Mouse (Mus musculus): Measurements from ENCODE around the gene Fndc3b. TPM values are rescaled to one million over a fixed set of nuclear protein-coding genes. Genes with fewer than 3 reads are reported as not detected.

Fndc3b gene
- total and polyA plus RNA-seq, 3 experiments, result 0.03 to 0.05 (median 0.04) TPM

DNA sequence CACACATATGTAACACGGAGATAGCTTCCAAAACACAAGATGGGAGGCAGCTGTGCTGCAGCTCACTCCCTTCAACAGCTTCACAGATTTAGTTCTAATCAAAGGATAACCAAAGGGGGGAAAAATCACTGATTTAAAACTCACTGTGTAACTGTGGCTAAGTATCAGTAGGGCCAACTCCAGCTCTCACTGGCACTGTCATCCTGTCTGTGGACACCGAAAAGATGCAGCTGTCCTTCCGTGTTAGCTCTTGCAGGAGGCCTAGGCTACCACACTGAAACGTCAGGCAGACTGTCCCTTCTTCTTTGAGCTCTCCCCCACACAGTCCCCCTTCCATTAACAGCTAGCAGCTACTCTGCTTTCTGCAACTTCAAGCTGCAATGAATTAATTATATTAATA, 89.9 kb downstream of the Fndc3b start:
- in situ Hi-C loops (cut with MboI; ENCODE audit: low pct_ligation_motif_present, low pct_unique_long_range_greater_than_20kb, low sequenced_read_pairs) (no loop called here), dilution Hi-C loops (cut with MboI; ENCODE audit: extremely low pct_ligation_motif_present, extremely low pct_unique_long_range_greater_than_20kb, low sequenced_read_pairs) (no loop called here)
- no peak for DNase-seq (ENCODE audit: extremely low read depth)
- Histone ChIP-seq H3K9me3 (replicated peaks; ENCODE audit: low read length) (no peaks in the 10 kb centered on the region), H3K27me3 (replicated peaks) (no peaks in the 10 kb centered on the region), H3K79me2 (replicated peaks; ENCODE audit: control insufficient read depth, extremely low read depth, insufficient read depth, poor library complexity, severe bottlenecking) (no peaks in the 10 kb centered on the region), H3K4me3 (replicated peaks in 1 of 3; ENCODE audit: low read depth in 2 of 3, low read length in 2 of 3, poor library complexity in 1 of 3) (no peak overlapping the region), H3K4me2 (ENCODE audit: insufficient read depth, low read depth, poor library complexity, severe bottlenecking) (no peak overlapping the region), H3K36me3 (replicated peaks in 1 of 2; ENCODE audit: control insufficient read depth in 1 of 2, insufficient read depth in 1 of 2, low read length in 1 of 2) (no peaks in the 10 kb centered on the region), H3K4me1 (ENCODE audit: control insufficient read depth in 1 of 2, insufficient read depth in 2 of 2) (no peaks in the 10 kb centered on the region), H3K27ac (ENCODE audit: insufficient read depth, low read depth) (no peak overlapping the region), H3K9ac (ENCODE audit: insufficient read depth, low read depth) (no peak overlapping the region)
- no peak for TF ChIP-seq TBP (conservative IDR thresholded peaks at IDR 0.05; ENCODE audit: low read depth, low read length)
- TF ChIP-seq KAT2A (IDR thresholded peaks at IDR 0.05; ENCODE audit: insufficient replicate concordance, low read length), result no peak
- no peak for TF ChIP-seq POLR2A (IDR thresholded peaks at IDR 0.05; ENCODE audit: low read depth, low read length)
- TF ChIP-seq NRF1 (IDR thresholded peaks at IDR 0.05; ENCODE audit: low read depth, low read length), result no peak

DNA sequence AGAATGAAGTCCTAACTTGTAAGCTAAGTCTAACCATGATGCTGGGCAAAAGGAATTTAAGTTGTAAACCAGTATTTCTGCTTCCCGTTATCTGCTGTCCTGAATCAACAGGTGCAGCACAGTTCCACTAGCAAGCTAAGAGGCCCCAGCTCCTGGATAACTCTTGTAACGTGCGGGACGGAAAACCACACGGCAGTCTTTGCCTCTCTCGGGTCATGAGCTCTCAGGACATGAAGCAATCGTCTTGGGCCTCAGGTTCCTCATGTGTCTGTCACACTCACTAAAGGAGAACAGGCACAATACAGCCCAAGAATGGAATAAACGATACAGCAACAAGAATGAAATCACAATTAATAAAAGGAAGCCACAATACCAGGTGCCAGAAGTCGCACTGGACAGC, 93.4 kb downstream of the Fndc3b start:
- no peak for DNase-seq (ENCODE audit: extremely low read depth)
- H3K36me3 ChIP-seq (replicated peaks in 1 of 2; ENCODE audit: control insufficient read depth in 1 of 2, insufficient read depth in 1 of 2, low read length in 1 of 2), result no peaks in the 10 kb centered on the region
- no peaks in the 10 kb centered on the region for H3K79me2 ChIP-seq (replicated peaks; ENCODE audit: control insufficient read depth, extremely low read depth, insufficient read depth, poor library complexity, severe bottlenecking)
- no peaks in the 10 kb centered on the region for H3K4me1 ChIP-seq (ENCODE audit: control insufficient read depth in 1 of 2, insufficient read depth in 2 of 2)
- H3K27ac ChIP-seq (ENCODE audit: insufficient read depth, low read depth), result no peak overlapping the region
- H3K27me3 ChIP-seq (replicated peaks), result no peaks in the 10 kb centered on the region
- in situ Hi-C loops (cut with MboI; ENCODE audit: low pct_ligation_motif_present, low pct_unique_long_range_greater_than_20kb, low sequenced_read_pairs) (no loop called here), dilution Hi-C loops (cut with MboI; ENCODE audit: extremely low pct_ligation_motif_present, extremely low pct_unique_long_range_greater_than_20kb, low sequenced_read_pairs) (no loop called here)
- H3K9me3 ChIP-seq (replicated peaks; ENCODE audit: low read length), result no peaks in the 10 kb centered on the region
- no peak for TF ChIP-seq EP300 (IDR thresholded peaks at IDR 0.05; ENCODE audit: low read length)
- no peak for TF ChIP-seq POLR2AphosphoS2 (IDR thresholded peaks at IDR 0.05; ENCODE audit: low read depth, low read length)
- TF ChIP-seq ZKSCAN1 (IDR thresholded peaks at IDR 0.05; ENCODE audit: borderline replicate concordance, low read depth, low read length), result no peak
- TF ChIP-seq ZNF384 (IDR thresholded peaks at IDR 0.05; ENCODE audit: low read depth, low read length), result no peak
- TF ChIP-seq TBP (conservative IDR thresholded peaks at IDR 0.05; ENCODE audit: low read depth, low read length), result no peak
- TF ChIP-seq IRF4 (IDR thresholded peaks at IDR 0.05; ENCODE audit: low read depth, low read length), result no peak
- no peak for TF ChIP-seq E2F4 (IDR thresholded peaks at IDR 0.05; ENCODE audit: insufficient replicate concordance, low read depth, low read length)
- TF ChIP-seq NRF1 (IDR thresholded peaks at IDR 0.05; ENCODE audit: low read depth, low read length), result no peak
- no peak for TF ChIP-seq RCOR1 (conservative IDR thresholded peaks at IDR 0.05; ENCODE audit: low read depth, low read length)
- TF ChIP-seq ZC3H11A (IDR thresholded peaks at IDR 0.05; ENCODE audit: low read depth, low read length), result no peak
- no peak for TF ChIP-seq ELF1 (IDR thresholded peaks at IDR 0.05; ENCODE audit: low read depth, low read length)
- TF ChIP-seq USF1 (IDR thresholded peaks at IDR 0.05; ENCODE audit: low read depth, low read length), result no peak
- TF ChIP-seq KAT2A (IDR thresholded peaks at IDR 0.05; ENCODE audit: insufficient replicate concordance, low read length), result no peak
- TF ChIP-seq NELFE (IDR thresholded peaks at IDR 0.05; ENCODE audit: low read depth, low read length), result no peak
- no peak for TF ChIP-seq MAFK (IDR thresholded peaks at IDR 0.05; ENCODE audit: insufficient replicate concordance, low read length)
- TF ChIP-seq SMC3 (IDR thresholded peaks at IDR 0.05; ENCODE audit: low read depth, low read length), result no peak
- no peak for TF ChIP-seq CTCF (conservative IDR thresholded peaks at IDR 0.05 in 1 of 2, IDR thresholded peaks at IDR 0.05 in 1 of 2; ENCODE audit: low read depth in 2 of 2, low read length in 2 of 2)
- no peak for TF ChIP-seq SIN3A (IDR thresholded peaks at IDR 0.05; ENCODE audit: low read length)
- TF ChIP-seq POLR2A (IDR thresholded peaks at IDR 0.05; ENCODE audit: low read depth, low read length), result no peak
- no peak for TF ChIP-seq USF2 (conservative IDR thresholded peaks at IDR 0.05; ENCODE audit: low read depth, low read length)
- H3K9ac ChIP-seq (ENCODE audit: insufficient read depth, low read depth), result no peak overlapping the region
- no peak overlapping the region for H3K4me2 ChIP-seq (ENCODE audit: insufficient read depth, low read depth, poor library complexity, severe bottlenecking)
- no peak overlapping the region for H3K4me3 ChIP-seq (replicated peaks in 1 of 3; ENCODE audit: low read depth in 2 of 3, low read length in 2 of 3, poor library complexity in 1 of 3)
